Mouse (Mus musculus) gastrocnemius, postnatal 25 days (tissue): ENCODE measurements around the gene Htr6. TPM values are rescaled to one million over a fixed set of nuclear protein-coding genes. Genes with fewer than 3 reads are reported as not detected.

Experiments used
- total RNA-seq, 2 experiments: library from RNA; stranded (reverse); gene quantifications; 1 replicate in 1 of 2; 2 replicates in 1 of 2; pipeline ENCODE4 v1.2.3; 2021

Htr6 gene
- total RNA-seq, 2 experiments from 2014 or later: not detected

Other genes starting within 250 kb of the Htr6 start
- under 1 TPM; 0.75 to 0.79 TPM for gene Pla2g5, start 212.1 kb downstream of the Htr6 start, total RNA-seq
- not detected for gene Gm13030, start 201.6 kb downstream of the Htr6 start, total RNA-seq
- gene Pla2g2e, start 197.6 kb downstream of the Htr6 start, total RNA-seq: under 1 TPM in 1 of 2 experiments, not detected in 1; 0.32 TPM
- gene Otud3, start 161.6 kb downstream of the Htr6 start, total RNA-seq: 10 to 100 TPM; 11.4 to 13.8 TPM
- gene Rnf186, start 108.5 kb downstream of the Htr6 start, total RNA-seq: not detected
- gene Tmco4, start 102.7 kb downstream of the Htr6 start, total RNA-seq: 1 to 10 TPM; 4.7 TPM
- 10 to 100 TPM; 23.4 to 25.1 TPM for gene Nbl1, start 17.4 kb upstream of the Htr6 start, total RNA-seq
- gene Minos1, start 55.5 kb upstream of the Htr6 start, total RNA-seq: 100 to 1,000 TPM; 423 to 444 TPM
- gene Capzb, start 117.3 kb upstream of the Htr6 start, total RNA-seq: 100 to 1,000 TPM; 472 to 500 TPM
- gene Pqlc2, start 235.1 kb upstream of the Htr6 start, total RNA-seq: 1 to 10 TPM; 4.9 to 6.9 TPM
- 10 to 100 TPM; 30.5 to 35.9 TPM for gene Akr7a5, start 235.2 kb upstream of the Htr6 start, total RNA-seq